Mouse (Mus musculus) ES-Bruce4 (cell line): ENCODE measurements around the gene Jrkl.

ENCODE experiments used
- EP300 ChIP-seq: IDR thresholded peaks from 2 replicates; pipeline ENCODE4 v1.6.1; 2011; ENCODE audit warnings: low read depth, low read length; ENCODE audit not compliant: insufficient read depth
- POLR2A ChIP-seq: IDR thresholded peaks from one replicate; pipeline ENCODE4 v1.8.1; 2011; ENCODE audit warnings: low read length; ENCODE audit not compliant: insufficient read depth

DNA sequence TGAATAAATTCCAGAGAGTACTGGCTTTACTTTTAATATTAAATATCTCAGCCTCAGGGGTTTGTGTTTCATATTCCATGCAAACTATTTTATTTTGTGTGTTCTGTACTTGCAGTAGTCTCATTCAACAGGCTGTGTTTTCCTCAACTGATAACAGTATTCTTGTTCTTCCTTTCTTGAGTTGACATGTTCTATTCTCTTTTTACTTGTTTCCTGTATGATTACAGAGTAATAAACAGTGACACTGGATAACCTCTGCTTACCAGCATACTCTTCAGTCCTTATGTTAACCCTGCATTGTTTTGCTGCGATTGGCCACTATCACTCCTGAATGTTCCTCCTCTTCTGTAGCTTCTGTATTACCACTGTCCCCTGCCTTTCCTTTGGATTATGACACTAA lies 11.1 kb upstream of the Jrkl start:
- TF ChIP-seq POLR2A (no peak), EP300 (no peak)
